Mouse (Mus musculus) MEL (cell line): ENCODE data around the gene Lrrc63. TPM values are rescaled to one million over a fixed set of nuclear protein-coding genes. Genes with fewer than 3 reads are reported as not detected.

Experiments
- DNase-seq: peaks from one replicate; pipeline ENCODE4 v3.0.0; 2011; ENCODE audit warnings: low read depth, low spot score
- H3K27ac ChIP-seq: 2 replicates; pipeline ENCODE4 v1.5.1; 2012; ENCODE audit warnings: low read depth, mild to moderate bottlenecking, control low read depth, low read length, moderate library complexity; ENCODE audit not compliant: control insufficient read depth
- H3K27me3 ChIP-seq, 2 experiments: fragments of 150-350 bp in 1 of 2; sonication (generic) in 1 of 2; 2 replicates each; pipeline ENCODE4 v1.6.1; 2012; ENCODE audit warnings: low read length in 2 of 2, mild to moderate bottlenecking in 2 of 2, improper control_type of control experiment in 1 of 2, moderate library complexity in 1 of 2; ENCODE audit not compliant: insufficient read depth in 2 of 2, control insufficient read depth in 1 of 2
- H3K36me3 ChIP-seq, 2 experiments: 2 replicates each; pipeline ENCODE4 v1.6.1; 2012 to 2014; ENCODE audit warnings: low read length in 2 of 2, improper control_type of control experiment in 1 of 2, inconsistent platforms in 1 of 2, mild to moderate bottlenecking in 1 of 2; ENCODE audit not compliant: insufficient read depth in 2 of 2, control insufficient read depth in 1 of 2
- H3K4me1 ChIP-seq, 2 experiments: fragments of 150-350 bp in 1 of 2; sonication (generic) in 1 of 2; 2 replicates each; pipeline ENCODE4 v1.6.1; 2012; ENCODE audit warnings: low read length in 2 of 2, improper control_type of control experiment in 1 of 2, mild to moderate bottlenecking in 1 of 2; ENCODE audit not compliant: insufficient read depth in 2 of 2, control insufficient read depth in 1 of 2
- H3K4me3 ChIP-seq, 2 experiments: fragments of 150-350 bp in 1 of 2; sonication (generic) in 1 of 2; 2 replicates each; pipeline ENCODE4 v1.5.1; 2012; ENCODE audit warnings: low read depth in 2 of 2, low read length in 2 of 2, mild to moderate bottlenecking in 2 of 2, moderate library complexity in 2 of 2, control low read depth in 1 of 2, improper control_type of control experiment in 1 of 2; ENCODE audit not compliant: control insufficient read depth in 1 of 2, insufficient read depth in 1 of 2
- H3K79me2 ChIP-seq: 2 replicates; pipeline ENCODE4 v1.6.1; 2012; ENCODE audit warnings: mild to moderate bottlenecking, low read length, moderate library complexity; ENCODE audit not compliant: control insufficient read depth, poor library complexity, insufficient read depth
- H3K9ac ChIP-seq: 2 replicates; pipeline ENCODE4 v1.6.1; 2012; ENCODE audit warnings: low read depth, mild to moderate bottlenecking, control low read depth, low read length, moderate library complexity; ENCODE audit not compliant: control insufficient read depth, poor library complexity, severe bottlenecking
- H3K9me3 ChIP-seq: fragments of 150-350 bp; sonication (generic); replicated peaks from 2 replicates; pipeline ENCODE4 v1.6.1; 2012; ENCODE audit warnings: mild to moderate bottlenecking, low read length, improper control_type of control experiment, moderate library complexity; ENCODE audit not compliant: insufficient read depth
- BHLHE40 ChIP-seq: IDR thresholded peaks from 2 replicates; pipeline ENCODE4 v1.6.1; 2012; ENCODE audit warnings: low read depth, mild to moderate bottlenecking, inconsistent platforms, low read length, improper control_type of control experiment, borderline replicate concordance
- CHD2 ChIP-seq: IDR thresholded peaks from 2 replicates; pipeline ENCODE4 v1.6.1; 2011; ENCODE audit warnings: low read length, improper control_type of control experiment
- EP300 ChIP-seq, 2 experiments: IDR thresholded peaks; 2 replicates each; pipeline ENCODE4 v1.6.1; 2011; ENCODE audit warnings: improper control_type of control experiment in 2 of 2, low read length in 2 of 2, low read depth in 1 of 2, mild to moderate bottlenecking in 1 of 2
- GATA1 ChIP-seq: IDR thresholded peaks from 2 replicates; pipeline ENCODE4 v1.6.1; 2011; ENCODE audit warnings: low read depth, low read length, improper control_type of control experiment
- MAZ ChIP-seq: IDR thresholded peaks from 2 replicates; pipeline ENCODE4 v1.6.1; 2012; ENCODE audit warnings: low read depth, mild to moderate bottlenecking, inconsistent platforms, low read length, improper control_type of control experiment
- MYC ChIP-seq: IDR thresholded peaks from 2 replicates; pipeline ENCODE4 v1.6.1; 2011; ENCODE audit warnings: low read depth, mild to moderate bottlenecking, low read length, improper control_type of control experiment, moderate library complexity
- NELFE ChIP-seq: IDR thresholded peaks from 2 replicates; pipeline ENCODE4 v1.6.1; 2011; ENCODE audit warnings: low read depth, low read length, improper control_type of control experiment
- POLR2AphosphoS5 ChIP-seq: IDR thresholded peaks from 2 replicates; pipeline ENCODE4 v1.6.1; 2012; ENCODE audit warnings: low read depth, borderline replicate concordance, mild to moderate bottlenecking, inconsistent platforms, low read length, moderate library complexity, mixed read lengths
- SIN3A ChIP-seq: IDR thresholded peaks from 2 replicates; pipeline ENCODE4 v1.6.1; 2012; ENCODE audit warnings: low read length, improper control_type of control experiment, inconsistent platforms
- TAL1 ChIP-seq: IDR thresholded peaks from 2 replicates; pipeline ENCODE4 v1.6.1; 2012; ENCODE audit warnings: mild to moderate bottlenecking, inconsistent platforms, low read length, moderate library complexity, mixed read lengths
- USF1 ChIP-seq: IDR thresholded peaks from 2 replicates; pipeline ENCODE4 v1.6.1; 2014; ENCODE audit warnings: low read depth, mild to moderate bottlenecking, inconsistent platforms, low read length, improper control_type of control experiment, moderate library complexity
- ZC3H11A ChIP-seq: IDR thresholded peaks from 2 replicates; pipeline ENCODE4 v1.6.1; 2012; ENCODE audit warnings: low read depth, mild to moderate bottlenecking, inconsistent platforms, low read length, improper control_type of control experiment
- ZMIZ1 ChIP-seq: IDR thresholded peaks from 2 replicates; pipeline ENCODE4 v1.6.1; 2012; ENCODE audit warnings: low read depth, mild to moderate bottlenecking, inconsistent platforms, low read length, improper control_type of control experiment, moderate library complexity
- polyA plus RNA-seq, 2 experiments: library from polyadenylated mRNA; stranded (reverse) in 1 of 2; unstranded in 1 of 2; fragments of >175 nt in 1 of 2; fragments of >200 nt in 1 of 2; gene quantifications; 2 replicates each; pipeline versions ENCODE4 v1.2.1 to v1.2.4; 2012; ENCODE audit warnings: low replicate concordance in 2 of 2, low read depth in 1 of 2; ENCODE audit not compliant: insufficient read length in 2 of 2, insufficient read depth in 1 of 2, missing spikeins in 1 of 2
- total RNA-seq: library from RNA; depleted of rRNA; stranded (reverse); fragments of 300-350 nt; gene quantifications from 2 replicates; pipeline ENCODE4 v1.2.3, GENCODE M21; 2012

Gene Lrrc63
- total and polyA plus RNA-seq, 3 experiments, result not detected

GRCm38 (mm10) chr14:75136119-75136966 lies 5.7 kb upstream of the Lrrc63 start (continued):
- TF ChIP-seq ZC3H11A, result no peak
- TF ChIP-seq POLR2AphosphoS5, result no peak
- TF ChIP-seq CHD2, result no peak
- TF ChIP-seq MAZ, result no peak
- peak; percentile 21; the same call in 1 of the 2 replicates for TF ChIP-seq TAL1
- 0 out of 2 replicates have a peak, but pooled peaks have one; percentile 17 for TF ChIP-seq GATA1
- no peak for TF ChIP-seq NELFE
- TF ChIP-seq ZMIZ1, result no peak

- H3K9me3 ChIP-seq, result no peaks in the 10 kb centered on the region
- H3K79me2 ChIP-seq, result no peaks in the 10 kb centered on the region
- no peak overlapping the region for H3K27ac ChIP-seq
- peak overlapping the region; percentile 58 to 81 for H3K4me3 ChIP-seq
- H3K9ac ChIP-seq, result peak overlapping the region; percentile 27; the same call in 1 of the 2 replicates
- peaks cover 0 to 7% of the 10 kb centered on the region in 2 experiments; a peak in 3 of 4 replicates for H3K4me1 ChIP-seq
- peaks cover 0 to 4% of the 10 kb centered on the region in 2 experiments; a peak in 2 of 4 replicates for H3K36me3 ChIP-seq
- 0 out of 2 replicates have a peak, but pooled peaks have one; percentile 1 for TF ChIP-seq SIN3A
- TF ChIP-seq EP300 (IDR thresholded peaks at IDR 0.05; ENCODE audit: low read depth in 1 of 2, low read length in 2 of 2), result no peak
- no peak for DNase-seq
- peaks cover 12 to 22% of the 10 kb centered on the region in 2 experiments for H3K27me3 ChIP-seq
These were observed 749 bp upstream of the Lrrc63 start for GRCm38 (mm10) chr14:75131324-75131935.

DNA sequence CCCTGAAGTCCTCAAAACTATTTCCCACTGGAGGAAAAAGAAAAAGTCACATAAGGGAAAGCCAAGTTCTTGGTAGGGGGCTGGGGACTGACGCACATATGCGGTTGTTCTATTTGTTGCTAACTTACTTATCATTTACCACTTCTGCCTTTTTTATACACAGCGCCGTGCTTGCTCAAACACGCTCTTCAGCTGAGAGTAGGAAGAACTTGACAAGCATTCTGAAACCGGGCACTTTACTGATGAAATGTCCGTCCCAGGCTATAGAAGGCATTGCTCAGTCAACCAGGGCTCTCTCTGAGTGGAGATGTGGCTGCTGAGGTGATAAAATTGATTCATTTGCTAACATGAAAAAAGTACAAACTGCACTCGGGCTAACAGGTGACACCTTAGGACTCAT lies 9.0 kb downstream of the Lrrc63 start:
- no peaks in the 10 kb centered on the region for H3K36me3 ChIP-seq

More for the DNA sequence above, 9.0 kb downstream of the Lrrc63 start:
- H3K27ac ChIP-seq, result no peak overlapping the region
- H3K9me3 ChIP-seq, result no peaks in the 10 kb centered on the region
- H3K27me3 ChIP-seq, result peaks cover 0 to 2% of the 10 kb centered on the region in 2 experiments; a peak in 1 of 4 replicates
- TF ChIP-seq BHLHE40 (no peak), MYC (no peak), USF1 (no peak)
- no peak overlapping the region for H3K9ac ChIP-seq
- no peaks in the 10 kb centered on the region for H3K4me1 ChIP-seq
- no peak overlapping the region for H3K4me3 ChIP-seq
- no peaks in the 10 kb centered on the region for H3K79me2 ChIP-seq
- no peak for DNase-seq
